Mouse (Mus musculus): Measurements from ENCODE around the gene Zfp518b. TPM values are rescaled to one million over a fixed set of nuclear protein-coding genes. Genes with fewer than 3 reads are reported as not detected.

Gene Zfp518b
- total and polyA plus RNA-seq, 3 experiments, result not detected

DNA sequence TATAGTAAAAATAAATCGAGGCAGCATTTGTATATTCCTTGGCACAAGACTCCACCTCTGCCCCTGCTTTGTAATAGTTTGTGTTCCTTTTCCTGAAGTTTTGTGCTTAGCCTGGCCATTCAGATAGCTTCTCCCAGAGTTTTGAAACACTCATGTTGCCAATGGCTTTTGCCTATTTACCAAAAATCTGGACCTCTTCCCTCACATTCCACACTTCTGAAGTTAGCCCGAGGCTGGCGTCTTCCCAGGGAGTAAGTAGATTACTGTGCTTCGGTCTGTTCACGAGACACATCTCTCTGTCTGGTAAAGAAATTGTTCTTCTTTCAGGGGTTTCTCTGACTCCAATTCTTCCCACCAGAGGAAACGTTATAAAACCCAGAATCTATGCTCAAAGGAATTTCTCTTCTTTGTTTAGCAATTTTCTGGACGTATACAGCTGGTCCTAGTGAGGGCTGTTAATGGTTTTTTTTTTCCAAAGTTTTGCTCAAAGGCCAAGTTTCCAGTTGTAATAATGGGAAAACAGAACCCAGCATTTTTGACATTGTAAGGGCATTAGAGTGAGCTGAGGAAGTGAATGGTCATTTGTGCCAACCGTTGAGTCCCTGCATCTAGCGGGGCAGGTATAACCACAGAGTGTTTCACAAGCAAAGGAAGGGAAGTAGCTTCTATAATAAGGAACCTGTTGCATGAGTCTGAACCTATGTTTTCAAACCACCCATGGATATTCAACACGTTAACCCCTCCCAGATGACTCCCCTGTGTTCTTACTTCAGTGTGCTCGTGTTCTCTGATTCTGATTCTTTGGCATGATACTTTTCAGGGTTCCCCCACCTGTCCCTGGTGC, 50.1 kb downstream of the Zfp518b start:
- no peaks in the 10 kb centered on the region for H3K9me3 ChIP-seq (replicated peaks; ENCODE audit: insufficient read depth, low read length)
- DNase-seq (ENCODE audit: low read depth, low spot score), result no peak

DNA sequence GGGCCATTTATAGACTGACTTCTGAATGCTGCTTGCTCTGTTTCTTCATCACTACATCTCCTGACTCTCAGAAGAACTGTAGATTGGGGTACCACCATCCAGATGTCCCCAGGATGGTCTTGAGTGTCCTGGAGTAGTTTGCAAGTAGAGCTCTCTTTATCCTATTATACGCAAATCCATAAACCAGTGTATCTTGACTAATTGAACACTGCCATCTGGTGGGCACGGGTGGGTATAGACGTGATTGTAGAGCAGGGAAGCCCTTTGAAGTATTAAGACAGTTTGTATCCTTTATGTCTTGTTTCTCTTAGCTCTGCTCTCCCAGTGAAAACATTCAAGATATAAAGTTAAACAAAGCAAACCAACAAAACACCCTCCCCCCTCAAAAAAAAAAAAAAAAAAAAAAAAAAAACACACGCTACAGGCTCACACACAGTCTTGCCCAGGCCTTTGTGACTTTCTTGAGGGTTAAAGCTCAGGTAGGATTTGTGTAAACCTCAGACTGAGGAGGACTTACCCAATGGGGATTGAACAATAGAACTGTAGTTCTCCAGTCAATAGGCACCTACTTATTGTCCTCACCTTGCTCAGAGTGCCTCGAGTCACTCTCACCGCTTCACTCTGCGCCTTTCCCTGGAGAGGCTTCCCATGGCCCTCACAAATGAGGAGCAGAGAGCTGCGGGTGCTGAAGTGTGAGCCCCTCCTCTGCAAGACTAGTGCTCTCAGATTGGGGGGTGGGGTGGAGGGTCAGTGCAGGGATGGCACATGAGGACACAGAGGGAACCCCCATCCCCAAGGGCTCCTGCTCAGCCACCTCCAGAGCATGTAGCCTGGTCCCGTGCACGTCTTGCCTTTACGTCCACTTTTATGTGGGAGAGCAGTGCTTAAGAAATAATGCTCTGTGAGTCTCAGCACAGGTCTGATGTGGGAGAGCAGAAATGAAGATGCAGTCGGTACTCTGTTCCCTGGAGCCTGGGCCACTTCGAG, 51.9 kb downstream of the Zfp518b start:
- TF ChIP-seq MAX (IDR thresholded peaks at IDR 0.05; ENCODE audit: low read length), result no peak
- peak; percentile 66 to 93 (median 70) for TF ChIP-seq CTCF (IDR thresholded peaks at IDR 0.05 in 2 of 3, conservative IDR thresholded peaks at IDR 0.05 in 1 of 3; ENCODE audit: control insufficient read depth in 1 of 3, insufficient read depth in 1 of 3, low read depth in 2 of 3, low read length in 3 of 3, poor library complexity in 1 of 3, severe bottlenecking in 1 of 3)
- no peak for TF ChIP-seq EP300 (IDR thresholded peaks at IDR 0.05; ENCODE audit: low read depth in 1 of 2, low read length in 2 of 2)
- TF ChIP-seq TBP (IDR thresholded peaks at IDR 0.05; ENCODE audit: low read depth, low read length), result no peak
- no peak for TF ChIP-seq ZMIZ1 (IDR thresholded peaks at IDR 0.05; ENCODE audit: low read depth, low read length)
- no peak for TF ChIP-seq CHD2 (IDR thresholded peaks at IDR 0.05; ENCODE audit: low read length)
- TF ChIP-seq RAD21 (IDR thresholded peaks at IDR 0.05; ENCODE audit: low read depth, low read length), result peak; percentile 89
- peak; percentile 91 for TF ChIP-seq SMC3 (IDR thresholded peaks at IDR 0.05; ENCODE audit: low read depth, low read length)
- TF ChIP-seq ZC3H11A (IDR thresholded peaks at IDR 0.05; ENCODE audit: low read depth, low read length), result peak; percentile 80
- Histone ChIP-seq H3K36me3 (ENCODE audit: control insufficient read depth in 1 of 2, insufficient read depth in 2 of 2, low read length in 2 of 2) (no peaks in the 10 kb centered on the region), H3K9ac (ENCODE audit: control insufficient read depth, low read depth, low read length, poor library complexity, severe bottlenecking) (no peak overlapping the region), H3K9me3 (replicated peaks; ENCODE audit: insufficient read depth, low read length) (no peaks in the 10 kb centered on the region), H3K79me2 (ENCODE audit: control insufficient read depth, insufficient read depth, low read length, poor library complexity) (no peaks in the 10 kb centered on the region), H3K27ac (ENCODE audit: control insufficient read depth, low read depth, low read length) (no peak overlapping the region), H3K27me3 (ENCODE audit: control insufficient read depth in 1 of 2, insufficient read depth in 2 of 2, low read length in 2 of 2) (no peaks in the 10 kb centered on the region), H3K4me1 (ENCODE audit: control insufficient read depth in 1 of 2, insufficient read depth in 2 of 2, low read length in 2 of 2) (no peaks in the 10 kb centered on the region), H3K4me3 (ENCODE audit: control insufficient read depth in 1 of 2, insufficient read depth in 1 of 2, low read depth in 2 of 2, low read length in 2 of 2) (no peak overlapping the region)
- peak; percentile 75 for DNase-seq (ENCODE audit: low read depth, low spot score)

More for the DNA sequence above, 50.1 kb downstream of the Zfp518b start:
- Histone ChIP-seq H3K4me3 (ENCODE audit: control insufficient read depth in 1 of 2, insufficient read depth in 1 of 2, low read depth in 2 of 2, low read length in 2 of 2) (no peak overlapping the region), H3K9ac (ENCODE audit: control insufficient read depth, low read depth, low read length, poor library complexity, severe bottlenecking) (no peak overlapping the region), H3K4me1 (ENCODE audit: control insufficient read depth in 1 of 2, insufficient read depth in 2 of 2, low read length in 2 of 2) (no peaks in the 10 kb centered on the region), H3K36me3 (ENCODE audit: control insufficient read depth in 1 of 2, insufficient read depth in 2 of 2, low read length in 2 of 2) (no peaks in the 10 kb centered on the region), H3K27me3 (ENCODE audit: control insufficient read depth in 1 of 2, insufficient read depth in 2 of 2, low read length in 2 of 2) (no peaks in the 10 kb centered on the region), H3K79me2 (ENCODE audit: control insufficient read depth, insufficient read depth, low read length, poor library complexity) (no peaks in the 10 kb centered on the region), H3K27ac (ENCODE audit: control insufficient read depth, low read depth, low read length) (no peak overlapping the region)
- no peak for TF ChIP-seq POLR2AphosphoS2 (IDR thresholded peaks at IDR 0.05; ENCODE audit: low read length)
- TF ChIP-seq ZNF384 (IDR thresholded peaks at IDR 0.05; ENCODE audit: low read depth, low read length), result no peak
- no peak for TF ChIP-seq MAFK (IDR thresholded peaks at IDR 0.05; ENCODE audit: borderline replicate concordance, low read depth, low read length)
- no peak for TF ChIP-seq JUND (IDR thresholded peaks at IDR 0.05; ENCODE audit: low read depth, low read length)
- no peak for TF ChIP-seq TBP (IDR thresholded peaks at IDR 0.05; ENCODE audit: low read depth, low read length)
- no peak for TF ChIP-seq POLR2AphosphoS5 (IDR thresholded peaks at IDR 0.05; ENCODE audit: borderline replicate concordance, low read depth, low read length)
- no peak for TF ChIP-seq MYB (IDR thresholded peaks at IDR 0.05; ENCODE audit: low read depth, low read length)
- no peak for TF ChIP-seq MXI1 (IDR thresholded peaks at IDR 0.05; ENCODE audit: low read depth, low read length)
- no peak for TF ChIP-seq RCOR1 (IDR thresholded peaks at IDR 0.05; ENCODE audit: low read depth, low read length)
- no peak for TF ChIP-seq EP300 (IDR thresholded peaks at IDR 0.05; ENCODE audit: low read depth in 1 of 2, low read length in 2 of 2)
- TF ChIP-seq ZKSCAN1 (IDR thresholded peaks at IDR 0.05; ENCODE audit: low read depth, low read length), result no peak
- TF ChIP-seq USF1 (IDR thresholded peaks at IDR 0.05; ENCODE audit: low read depth, low read length), result no peak
- no peak for TF ChIP-seq RAD21 (IDR thresholded peaks at IDR 0.05; ENCODE audit: low read depth, low read length)
- TF ChIP-seq HCFC1 (IDR thresholded peaks at IDR 0.05; ENCODE audit: low read depth, low read length), result no peak
- no peak for TF ChIP-seq CTCF (IDR thresholded peaks at IDR 0.05 in 2 of 3, conservative IDR thresholded peaks at IDR 0.05 in 1 of 3; ENCODE audit: control insufficient read depth in 1 of 3, insufficient read depth in 1 of 3, low read depth in 2 of 3, low read length in 3 of 3, poor library complexity in 1 of 3, severe bottlenecking in 1 of 3)
- no peak for TF ChIP-seq POLR2A (IDR thresholded peaks at IDR 0.05; ENCODE audit: control insufficient read depth in 1 of 2, insufficient read depth in 1 of 2, low read depth in 1 of 2, low read length in 2 of 2, poor library complexity in 1 of 2)
- no peak for TF ChIP-seq SIN3A (IDR thresholded peaks at IDR 0.05; ENCODE audit: low read length)
- TF ChIP-seq ZC3H11A (IDR thresholded peaks at IDR 0.05; ENCODE audit: low read depth, low read length), result no peak
- TF ChIP-seq UBTF (IDR thresholded peaks at IDR 0.05; ENCODE audit: borderline replicate concordance, insufficient read depth, low read depth, low read length), result no peak
- no peak for TF ChIP-seq ETS1 (IDR thresholded peaks at IDR 0.05; ENCODE audit: low read depth, low read length)
